Comparison of ENCODE assay signal across 33 mouse cellular contexts in genomic region chr4:135315287-135315686, GRCm38 (mm10). TPM values are rescaled to one million over a fixed set of nuclear protein-coding genes. Genes with fewer than 3 reads are reported as not detected.
DNase-seq lines count a peak whose midpoint lies in the region; ATAC-seq and TF ChIP-seq lines count a peak whose summit lies in the region.
"Had no signal": no experiment of that assay in that cellular context is flagged by ENCODE, and none has a peak within 500 bp of the region (broad histone marks: within the 10 kb centered on the region; RNA-seq: fewer than 3 reads in every experiment).

No protein-coding gene starts in this region.

- no peaks in the 10 kb centered on the region; the same call in 1 of the 2 replicates for H3K79me2 ChIP-seq in MEL (ENCODE audit: control insufficient read depth, insufficient read depth, low read length, poor library complexity)

- H3K4me1 ChIP-seq in intestine, postnatal 0 days (replicated peaks; ENCODE audit: control insufficient read depth, insufficient read depth, low read length) = peaks cover 7% of the 10 kb centered on the region; the same call in 1 of the 2 replicates
- peaks cover 18% of the 10 kb centered on the region for H3K4me1 ChIP-seq in intestine, embryonic 15.5 days (replicated peaks)
- peaks cover 0 to 8% of the 10 kb centered on the region in 2 experiments; a peak in 2 of 4 replicates for H3K4me1 ChIP-seq in MEL (ENCODE audit: control insufficient read depth in 1 of 2, insufficient read depth in 2 of 2, low read length in 2 of 2)
- peaks cover 32% of the 10 kb centered on the region for H3K4me1 ChIP-seq in liver, embryonic 16.5 days (ENCODE audit: control insufficient read depth, low read depth, low read length)
- H3K4me1 ChIP-seq: midbrain, embryonic 15.5 days had no signal

- no peak for TF ChIP-seq RAD21 in MEL (IDR thresholded peaks at IDR 0.05; ENCODE audit: low read depth, low read length)

- peak; percentile 92 for DNase-seq in heart, adult 11 months
- DNase-seq in heart, postnatal 4 days = no peak
- peak; percentile 37 for DNase-seq in MEL (ENCODE audit: low read depth, low spot score)
- no peak for DNase-seq in left cerebral cortex, postnatal 14 days (ENCODE audit: low spot score in 2 of 2)
- DNase-seq: adrenal gland, postnatal 10 days; cerebellum, adult 11 months; cerebellum, adult 9-11 months; embryo, embryonic 11 days; gastrocnemius, postnatal 25 days; heart, postnatal 10 days; kidney, adult 11 months; kidney, postnatal 25 days; lung, adult 18-20 months; lung, postnatal 4 days; retina, postnatal 1 day; right cerebral cortex, postnatal 14 days; thymus, adult 2 months; thymus, postnatal 36 days had no signal

- H3K4me2 ChIP-seq in intestine, postnatal 0 days (replicated peaks; ENCODE audit: low read depth) = no peak overlapping the region
- no peak overlapping the region for H3K4me2 ChIP-seq in intestine, embryonic 15.5 days (replicated peaks)
- H3K4me2 ChIP-seq in liver, embryonic 16.5 days (ENCODE audit: low read depth, low read length) = no peak overlapping the region
- H3K4me2 ChIP-seq: embryonic facial prominence, embryonic 12.5 days; kidney, embryonic 15.5 days; limb, embryonic 12.5 days; midbrain, embryonic 15.5 days; neural tube, embryonic 15.5 days had no signal

- 99% methylated on average over 9 of the region's 9 CpGs for WGBS in intestine, postnatal 0 days
- WGBS in intestine, embryonic 15.5 days = 96% methylated on average over 9 of the region's 9 CpGs
- WGBS in liver, embryonic 16.5 days (ENCODE audit: insufficient replicate concordance) = 85% methylated on average over 9 of the region's 9 CpGs

- no peak overlapping the region for H3K9ac ChIP-seq in intestine, postnatal 0 days (ENCODE audit: low read depth, low read length)
- no peak overlapping the region for H3K9ac ChIP-seq in intestine, embryonic 15.5 days
- no peak overlapping the region for H3K9ac ChIP-seq in MEL (ENCODE audit: control insufficient read depth, low read depth, low read length, poor library complexity, severe bottlenecking)
- H3K9ac ChIP-seq in liver, embryonic 16.5 days (ENCODE audit: low read depth, low read length) = no peak overlapping the region
- H3K9ac ChIP-seq: embryonic facial prominence, embryonic 12.5 days; kidney, embryonic 15.5 days; limb, embryonic 12.5 days; midbrain, embryonic 15.5 days; neural tube, embryonic 15.5 days had no signal

- intact Hi-C loops in left cerebral cortex, postnatal 14 days (cut with DNase I) = loop anchor here (5.0 kb wide), 1 partner anchor 368 kb away; no protein-coding TSS in a partner anchor

- TF ChIP-seq CTCF in intestine, postnatal 0 days (IDR thresholded peaks at IDR 0.05; ENCODE audit: low read depth) = no peak
- TF ChIP-seq CTCF in MEL (IDR thresholded peaks at IDR 0.05 in 2 of 3, conservative IDR thresholded peaks at IDR 0.05 in 1 of 3; ENCODE audit: control insufficient read depth in 1 of 3, insufficient read depth in 1 of 3, low read depth in 2 of 3, low read length in 3 of 3, poor library complexity in 1 of 3, severe bottlenecking in 1 of 3) = no peak

- no peak for TF ChIP-seq EP300 in MEL (IDR thresholded peaks at IDR 0.05; ENCODE audit: low read depth in 1 of 2, low read length in 2 of 2)

- H3K27ac ChIP-seq in intestine, postnatal 0 days (ENCODE audit: low read depth, low read length) = 0 out of 2 replicates have a peak overlapping the region, but pooled peaks have one; percentile 55
- H3K27ac ChIP-seq in intestine, embryonic 15.5 days = no peak overlapping the region
- peak overlapping the region; percentile 96; the same call in 1 of the 2 replicates for H3K27ac ChIP-seq in MEL (ENCODE audit: control insufficient read depth, low read depth, low read length)
- H3K27ac ChIP-seq in liver, embryonic 16.5 days (ENCODE audit: low read length) = peak overlapping the region; percentile 80
- H3K27ac ChIP-seq: embryonic facial prominence, embryonic 12.5 days; hindbrain, postnatal 0 days; kidney, embryonic 15.5 days; limb, embryonic 12.5 days; midbrain, embryonic 10.5 days; midbrain, embryonic 15.5 days; neural tube, embryonic 15.5 days had no signal

- H3K27me3 ChIP-seq in intestine, postnatal 0 days (replicated peaks; ENCODE audit: control insufficient read depth, insufficient read depth, low read length) = no peaks in the 10 kb centered on the region
- no peaks in the 10 kb centered on the region for H3K27me3 ChIP-seq in intestine, embryonic 15.5 days (replicated peaks)
- no peaks in the 10 kb centered on the region for H3K27me3 ChIP-seq in MEL (ENCODE audit: control insufficient read depth in 1 of 2, insufficient read depth in 2 of 2, low read length in 2 of 2)
- no peaks in the 10 kb centered on the region for H3K27me3 ChIP-seq in liver, embryonic 16.5 days (ENCODE audit: control insufficient read depth, insufficient read depth, low read depth, low read length)
- H3K27me3 ChIP-seq: CH12.LX; embryonic facial prominence, embryonic 12.5 days; kidney, embryonic 15.5 days; limb, embryonic 12.5 days; midbrain, embryonic 15.5 days; neural tube, embryonic 15.5 days had no signal

- H3K4me3 ChIP-seq in intestine, postnatal 0 days (ENCODE audit: low read depth, low read length) = no peak overlapping the region
- no peak overlapping the region for H3K4me3 ChIP-seq in intestine, embryonic 15.5 days (replicated peaks)
- no peak overlapping the region for H3K4me3 ChIP-seq in MEL (ENCODE audit: control insufficient read depth in 1 of 2, insufficient read depth in 1 of 2, low read depth in 2 of 2, low read length in 2 of 2)
- H3K4me3 ChIP-seq in liver, embryonic 16.5 days (ENCODE audit: low read depth, low read length) = no peak overlapping the region
- H3K4me3 ChIP-seq: embryonic facial prominence, embryonic 12.5 days; kidney, embryonic 15.5 days; limb, embryonic 12.5 days; midbrain, embryonic 10.5 days; midbrain, embryonic 15.5 days; neural tube, embryonic 15.5 days had no signal

- H3K9me3 ChIP-seq in intestine, postnatal 0 days (ENCODE audit: control insufficient read depth) = 0 out of 2 replicates have a peak, but pooled peaks cover 5% of the 10 kb centered on the region
- H3K9me3 ChIP-seq in intestine, embryonic 15.5 days = no peaks in the 10 kb centered on the region
- H3K9me3 ChIP-seq in MEL (replicated peaks; ENCODE audit: insufficient read depth, low read length) = no peaks in the 10 kb centered on the region
- H3K9me3 ChIP-seq in liver, embryonic 16.5 days (replicated peaks; ENCODE audit: control insufficient read depth, low read length) = peaks cover 4% of the 10 kb centered on the region; the same call in 1 of the 2 replicates
- H3K9me3 ChIP-seq: heart, embryonic 10.5 days; kidney, embryonic 15.5 days; limb, embryonic 12.5 days; midbrain, embryonic 15.5 days; neural tube, embryonic 15.5 days had no signal

- H3K36me3 ChIP-seq in intestine, postnatal 0 days (ENCODE audit: control insufficient read depth, insufficient read depth) = peaks cover 35% of the 10 kb centered on the region
- peaks cover 31% of the 10 kb centered on the region for H3K36me3 ChIP-seq in intestine, embryonic 15.5 days
- peaks cover 2 to 7% of the 10 kb centered on the region in 2 experiments; a peak in 3 of 4 replicates for H3K36me3 ChIP-seq in MEL (ENCODE audit: control insufficient read depth in 1 of 2, insufficient read depth in 2 of 2, low read length in 2 of 2)
- H3K36me3 ChIP-seq in liver, embryonic 16.5 days (ENCODE audit: control insufficient read depth, insufficient read depth) = peaks cover 44% of the 10 kb centered on the region

- ATAC-seq in intestine, postnatal 0 days = no peak
- no peak for ATAC-seq in intestine, embryonic 15.5 days
- ATAC-seq in liver, embryonic 16.5 days (ENCODE audit: low read depth) = no peak
- ATAC-seq in activated CD4-positive, CD25-positive, alpha-beta regulatory T cell, adult 4 months = no peak
- ATAC-seq: forebrain, embryonic 14.5 days; hindbrain, postnatal 0 days; lung, postnatal 0 days; midbrain, embryonic 15.5 days had no signal

- no peak for TF ChIP-seq POLR2A in MEL (IDR thresholded peaks at IDR 0.05; ENCODE audit: control insufficient read depth in 1 of 2, insufficient read depth in 1 of 2, low read depth in 1 of 2, low read length in 2 of 2, poor library complexity in 1 of 2)

TF ChIP-seq in MEL, 35 proteins besides CTCF, POLR2A, EP300 and RAD21 (continues in another document):
- TF ChIP-seq ZMIZ1 (IDR thresholded peaks at IDR 0.05; ENCODE audit: low read depth, low read length) = no peak
- TF ChIP-seq POLR2AphosphoS5 (IDR thresholded peaks at IDR 0.05; ENCODE audit: borderline replicate concordance, low read depth, low read length) = no peak
- no peak for TF ChIP-seq USF1 (IDR thresholded peaks at IDR 0.05; ENCODE audit: low read depth, low read length)
- no peak for TF ChIP-seq JUND (IDR thresholded peaks at IDR 0.05; ENCODE audit: low read depth, low read length)
- TF ChIP-seq HCFC1 (IDR thresholded peaks at IDR 0.05; ENCODE audit: low read depth, low read length) = no peak
- TF ChIP-seq GABPA (IDR thresholded peaks at IDR 0.05; ENCODE audit: low read depth, low read length) = no peak
- no peak for TF ChIP-seq NELFE (IDR thresholded peaks at IDR 0.05; ENCODE audit: low read depth, low read length)
- no peak for TF ChIP-seq ELF1 (IDR thresholded peaks at IDR 0.05; ENCODE audit: low read depth, low read length)

RNA-seq across cellular contexts. Expression of gene Srrm1, which starts 37.8 kb away (rescaled TPM):
- total RNA-seq in heart, postnatal 4 days (2021) = 100 to 1,000 TPM; 132 to 135 TPM
- polyA plus RNA-seq in intestine, postnatal 0 days (2015; fragmentation: Nextera tagmentation; extraction: Ambion mirVana) = 113 and 126 TPM in 2 replicates
- polyA plus RNA-seq in intestine, embryonic 15.5 days (2015; fragmentation: Nextera tagmentation; extraction: Ambion mirVana) = 189 and 248 TPM in 2 replicates
- 26.9 and 29.4 TPM in 2 replicates for total RNA-seq in MEL (2012; rRNA removed)
- 100 to 1,000 TPM; 138 to 285 TPM for polyA plus RNA-seq in MEL (2012; ENCODE audit: insufficient read depth in 1 of 2, insufficient read length in 2 of 2, low read depth in 1 of 2, low replicate concordance in 2 of 2, missing spikeins in 1 of 2)
- 93.8 and 95.3 TPM in 2 replicates for polyA plus RNA-seq in liver, embryonic 16.5 days (2015; fragmentation: Nextera tagmentation; extraction: Ambion mirVana)
- 100 to 1,000 TPM; 205 to 216 TPM for polyA plus RNA-seq in activated CD4-positive, CD25-positive, alpha-beta regulatory T cell, adult 4 months (2017; shearing (Covaris generic))
- 100 to 1,000 TPM; 112 to 137 TPM for total RNA-seq in left cerebral cortex, postnatal 14 days (2021)

RNA-seq across cellular contexts. Expression of gene Clic4, which starts 42.7 kb away (rescaled TPM):
- 100 to 1,000 TPM; 313 to 318 TPM for total RNA-seq in heart, postnatal 4 days (2021)
- polyA plus RNA-seq in intestine, postnatal 0 days (2015; fragmentation: Nextera tagmentation; extraction: Ambion mirVana) = 66.9 and 67.9 TPM in 2 replicates
- 126 and 135 TPM in 2 replicates for polyA plus RNA-seq in intestine, embryonic 15.5 days (2015; fragmentation: Nextera tagmentation; extraction: Ambion mirVana)
- total RNA-seq in MEL (2012; rRNA removed) = 32.9 and 51.1 TPM in 2 replicates
- 100 to 1,000 TPM in 1 of 2 experiments, 10 to 100 TPM in 1; 83.8 to 274 TPM for polyA plus RNA-seq in MEL (2012; ENCODE audit: insufficient read depth in 1 of 2, insufficient read length in 2 of 2, low read depth in 1 of 2, low replicate concordance in 2 of 2, missing spikeins in 1 of 2)
- 109 and 110 TPM in 2 replicates for polyA plus RNA-seq in liver, embryonic 16.5 days (2015; fragmentation: Nextera tagmentation; extraction: Ambion mirVana)
- polyA plus RNA-seq in activated CD4-positive, CD25-positive, alpha-beta regulatory T cell, adult 4 months (2017; shearing (Covaris generic)) = 1 to 10 TPM; 4.5 to 8.8 TPM
- 10 to 100 TPM; 31.2 to 32.0 TPM for total RNA-seq in left cerebral cortex, postnatal 14 days (2021)

Comparison
In these comparisons a context has a peak if more than half of its experiments do, and no peak if none do; other contexts are left out.
1. DNase-seq: peak in heart, adult 11 months (single experiment) and MEL (single experiment); none in heart, postnatal 4 days (single experiment) and left cerebral cortex, postnatal 14 days (0 of 2).